Mouse (Mus musculus): ENCODE data around the gene Ckmt2. TPM values are rescaled to one million over a fixed set of nuclear protein-coding genes. Genes with fewer than 3 reads are reported as not detected.

Ckmt2 gene
- polyA plus RNA-seq, 1 experiment from 2014 or later = not detected

- ATAC-seq (ENCODE audit: low read depth) = no peak
- Histone ChIP-seq H3K9me3 (ENCODE audit: control insufficient read depth, low read length) (no peaks in the 10 kb centered on the region), H3K27me3 (ENCODE audit: control insufficient read depth, insufficient read depth, low read length) (no peaks in the 10 kb centered on the region), H3K4me1 (ENCODE audit: control insufficient read depth, insufficient read depth, low read length) (no peaks in the 10 kb centered on the region), H3K9ac (replicated peaks; ENCODE audit: low read depth, low read length) (no peak overlapping the region), H3K27ac (ENCODE audit: low read depth, low read length) (no peak overlapping the region), H3K36me3 (ENCODE audit: control insufficient read depth, insufficient read depth, low read length) (no peaks in the 10 kb centered on the region), H3K4me2 (ENCODE audit: low read depth, low read length) (no peak overlapping the region), H3K4me3 (ENCODE audit: low read depth, low read length) (no peak overlapping the region)
- WGBS = 87% methylated on average over 3 of the region's 3 CpGs
Measured at GRCm38 (mm10) chr13:91877996-91878395, 1.3 kb upstream of the Ckmt2 start.

DNA sequence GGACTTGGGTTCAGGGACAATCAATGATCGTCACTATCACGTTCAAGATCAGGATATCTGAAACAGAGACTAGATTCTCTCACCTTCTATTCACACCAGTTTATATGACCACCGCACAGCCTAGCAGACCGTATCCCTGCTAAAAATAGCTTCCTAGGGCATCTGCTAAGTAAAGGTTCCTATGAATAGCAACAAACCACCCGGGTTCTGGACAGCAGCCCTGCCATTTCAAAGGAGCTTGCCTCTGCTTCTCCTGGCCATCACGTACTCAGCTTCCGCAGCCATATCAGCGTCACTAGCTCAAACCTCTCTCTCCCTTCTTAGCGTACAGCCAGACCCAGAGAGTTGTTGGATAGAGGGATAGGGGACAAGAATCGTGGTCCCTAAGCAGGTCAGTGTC, 665 bp upstream of the Ckmt2 start:
- no peaks in the 10 kb centered on the region for H3K36me3 ChIP-seq (ENCODE audit: control insufficient read depth, insufficient read depth, low read length)
- no peaks in the 10 kb centered on the region for H3K27me3 ChIP-seq (ENCODE audit: control insufficient read depth, insufficient read depth, low read length)
- no peak overlapping the region for H3K4me2 ChIP-seq (ENCODE audit: low read depth, low read length)
- H3K9ac ChIP-seq (replicated peaks; ENCODE audit: low read depth, low read length) = no peak overlapping the region
- no peak overlapping the region for H3K4me3 ChIP-seq (ENCODE audit: low read depth, low read length)
- H3K9me3 ChIP-seq (ENCODE audit: control insufficient read depth, low read length) = no peaks in the 10 kb centered on the region
- H3K27ac ChIP-seq (ENCODE audit: low read depth, low read length) = no peak overlapping the region
- ATAC-seq (ENCODE audit: low read depth) = no peak
- WGBS = 87% methylated on average over 10 of the region's 10 CpGs
- H3K4me1 ChIP-seq (ENCODE audit: control insufficient read depth, insufficient read depth, low read length) = no peaks in the 10 kb centered on the region

DNA sequence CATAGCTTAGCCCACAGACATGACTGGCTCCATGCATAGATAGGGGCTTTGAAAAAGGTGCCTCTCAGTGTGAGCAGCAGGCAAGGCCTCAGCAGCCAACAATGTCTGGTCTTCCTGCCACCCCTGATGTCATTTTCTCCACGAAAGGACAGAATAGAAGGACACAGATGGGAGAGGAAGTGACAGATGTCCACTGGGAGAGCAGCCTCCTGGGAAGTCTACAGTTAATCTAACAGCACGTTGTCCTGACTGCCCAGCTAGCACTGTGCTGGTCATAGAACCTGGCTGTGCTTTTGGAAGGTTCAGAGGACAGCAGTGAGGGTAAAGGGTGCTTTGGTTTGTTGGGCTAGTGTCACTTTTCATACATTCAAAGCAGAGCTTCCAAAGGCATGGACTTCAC, 1.1 kb downstream of the Ckmt2 start:
- H3K36me3 ChIP-seq (ENCODE audit: control insufficient read depth, insufficient read depth, low read length) = no peaks in the 10 kb centered on the region
- ATAC-seq (ENCODE audit: low read depth) = no peak
- WGBS = 51% methylated on average over 2 of the region's 2 CpGs

DNA sequence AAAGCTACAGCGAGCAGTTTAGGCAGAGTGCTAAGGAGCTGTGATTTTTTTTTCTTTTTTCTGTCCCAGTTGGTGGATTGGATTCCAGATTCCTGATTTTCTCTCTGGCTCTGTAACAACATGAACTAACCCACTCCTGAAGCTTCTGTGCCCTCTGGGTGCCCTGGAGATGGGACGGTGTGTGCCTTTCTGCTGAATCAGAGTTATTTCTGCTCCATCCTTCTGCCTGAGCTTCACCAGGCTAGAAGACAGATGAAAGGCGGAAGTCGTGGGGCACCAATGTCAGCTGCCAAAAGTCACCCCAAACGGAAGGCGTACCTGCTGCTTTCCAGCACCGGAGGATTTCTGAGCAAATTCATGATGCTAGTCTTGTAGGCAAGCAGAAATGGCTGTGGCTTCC, 2.1 kb downstream of the Ckmt2 start:
- ATAC-seq (ENCODE audit: low read depth) = no peak
- no peaks in the 10 kb centered on the region for H3K27me3 ChIP-seq (ENCODE audit: control insufficient read depth, insufficient read depth, low read length)
- no peaks in the 10 kb centered on the region for H3K4me1 ChIP-seq (ENCODE audit: control insufficient read depth, insufficient read depth, low read length)
- 91% methylated on average over 7 of the region's 7 CpGs for WGBS
- H3K36me3 ChIP-seq (ENCODE audit: control insufficient read depth, insufficient read depth, low read length) = no peaks in the 10 kb centered on the region
- no peak overlapping the region for H3K27ac ChIP-seq (ENCODE audit: low read depth, low read length)
- no peaks in the 10 kb centered on the region for H3K9me3 ChIP-seq (ENCODE audit: control insufficient read depth, low read length)
- H3K9ac ChIP-seq (replicated peaks; ENCODE audit: low read depth, low read length) = no peak overlapping the region
- no peak overlapping the region for H3K4me2 ChIP-seq (ENCODE audit: low read depth, low read length)
- H3K4me3 ChIP-seq (ENCODE audit: low read depth, low read length) = no peak overlapping the region

More for the DNA sequence above, 1.1 kb downstream of the Ckmt2 start:
- H3K4me1 ChIP-seq (ENCODE audit: control insufficient read depth, insufficient read depth, low read length) = no peaks in the 10 kb centered on the region
- no peak overlapping the region for H3K4me3 ChIP-seq (ENCODE audit: low read depth, low read length)
- no peak overlapping the region for H3K4me2 ChIP-seq (ENCODE audit: low read depth, low read length)
- H3K9me3 ChIP-seq (ENCODE audit: control insufficient read depth, low read length) = no peaks in the 10 kb centered on the region
- no peaks in the 10 kb centered on the region for H3K27me3 ChIP-seq (ENCODE audit: control insufficient read depth, insufficient read depth, low read length)
- no peak overlapping the region for H3K27ac ChIP-seq (ENCODE audit: low read depth, low read length)
- no peak overlapping the region for H3K9ac ChIP-seq (replicated peaks; ENCODE audit: low read depth, low read length)

GRCm38 (mm10) chr13:91873734-91874329, 2.9 kb downstream of the Ckmt2 start:
- H3K27ac ChIP-seq (ENCODE audit: low read depth, low read length) = no peak overlapping the region
- H3K9ac ChIP-seq (replicated peaks; ENCODE audit: low read depth, low read length) = no peak overlapping the region
- ATAC-seq (ENCODE audit: low read depth) = no peak
- no peaks in the 10 kb centered on the region for H3K4me1 ChIP-seq (ENCODE audit: control insufficient read depth, insufficient read depth, low read length)
- WGBS = 82% methylated on average over 7 of the region's 7 CpGs
- no peaks in the 10 kb centered on the region for H3K36me3 ChIP-seq (ENCODE audit: control insufficient read depth, insufficient read depth, low read length)
- no peaks in the 10 kb centered on the region for H3K27me3 ChIP-seq (ENCODE audit: control insufficient read depth, insufficient read depth, low read length)
- H3K4me2 ChIP-seq (ENCODE audit: low read depth, low read length) = no peak overlapping the region
- H3K9me3 ChIP-seq (ENCODE audit: control insufficient read depth, low read length) = no peaks in the 10 kb centered on the region
- no peak overlapping the region for H3K4me3 ChIP-seq (ENCODE audit: low read depth, low read length)

DNA sequence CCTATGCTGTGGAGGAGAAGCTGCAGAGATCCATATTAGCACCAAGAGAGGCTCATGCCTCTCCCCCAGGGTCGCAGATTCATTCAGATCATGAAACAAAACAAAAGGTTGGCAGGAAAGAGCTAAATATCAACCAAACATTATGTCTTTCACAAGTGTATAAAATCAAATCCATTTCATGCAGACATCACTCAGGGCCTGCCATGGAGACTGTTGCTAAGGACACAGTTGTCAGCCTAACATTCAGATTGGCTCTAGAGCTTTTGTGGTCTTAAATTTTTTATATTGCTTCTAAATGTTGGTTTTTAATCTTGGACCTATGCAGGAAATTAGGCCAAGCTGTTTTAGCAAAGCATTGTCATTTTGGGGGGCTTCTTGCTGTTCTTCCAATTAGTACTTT, 8.1 kb downstream of the Ckmt2 start:
- ATAC-seq (ENCODE audit: low read depth) = no peak
- Histone ChIP-seq H3K4me3 (ENCODE audit: low read depth, low read length) (no peak overlapping the region), H3K9ac (replicated peaks; ENCODE audit: low read depth, low read length) (no peak overlapping the region), H3K36me3 (ENCODE audit: control insufficient read depth, insufficient read depth, low read length) (no peaks in the 10 kb centered on the region), H3K4me1 (ENCODE audit: control insufficient read depth, insufficient read depth, low read length) (no peaks in the 10 kb centered on the region), H3K9me3 (ENCODE audit: control insufficient read depth, low read length) (no peaks in the 10 kb centered on the region), H3K4me2 (ENCODE audit: low read depth, low read length) (no peak overlapping the region), H3K27ac (ENCODE audit: low read depth, low read length) (no peak overlapping the region), H3K27me3 (ENCODE audit: control insufficient read depth, insufficient read depth, low read length) (no peaks in the 10 kb centered on the region)
- WGBS = 96% methylated on average over 1 of the region's 1 CpGs

DNA sequence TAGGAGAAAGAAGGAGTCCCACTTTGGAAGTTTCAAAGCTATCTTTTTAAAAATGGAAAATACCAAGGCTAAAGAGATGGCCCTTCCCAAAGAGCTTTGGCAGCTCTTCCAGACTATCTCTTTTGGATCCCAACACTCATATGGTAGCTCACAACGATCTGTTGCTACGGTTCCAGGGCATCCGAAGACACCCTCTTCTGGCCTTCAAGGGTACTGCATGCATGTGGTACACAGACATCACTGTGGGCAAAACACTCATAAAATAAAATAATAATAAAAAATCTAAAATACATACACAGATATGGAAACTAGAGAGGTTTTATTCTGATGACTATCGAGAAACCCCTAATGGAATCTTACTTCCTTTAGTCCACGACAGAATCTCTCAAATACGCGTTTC, 17.9 kb downstream of the Ckmt2 start:
- 0 out of 2 replicates have a peak, but pooled peaks cover 2% of the 10 kb centered on the region for H3K4me1 ChIP-seq (ENCODE audit: control insufficient read depth, insufficient read depth, low read length)
- H3K27me3 ChIP-seq (ENCODE audit: control insufficient read depth, insufficient read depth, low read length) = no peaks in the 10 kb centered on the region
- WGBS = 77% methylated on average over 7 of the region's 7 CpGs
- H3K4me3 ChIP-seq (ENCODE audit: low read depth, low read length) = no peak overlapping the region
- H3K9ac ChIP-seq (replicated peaks; ENCODE audit: low read depth, low read length) = no peak overlapping the region
- H3K27ac ChIP-seq (ENCODE audit: low read depth, low read length) = no peak overlapping the region
- no peaks in the 10 kb centered on the region for H3K36me3 ChIP-seq (ENCODE audit: control insufficient read depth, insufficient read depth, low read length)
- no peak overlapping the region for H3K4me2 ChIP-seq (ENCODE audit: low read depth, low read length)
- ATAC-seq (ENCODE audit: low read depth) = peak; percentile 44; the same call in 1 of the 2 replicates
- no peaks in the 10 kb centered on the region for H3K9me3 ChIP-seq (ENCODE audit: control insufficient read depth, low read length)

- ATAC-seq (ENCODE audit: low read depth) = no peak
- Histone ChIP-seq H3K9ac (replicated peaks; ENCODE audit: low read depth, low read length) (no peak overlapping the region), H3K4me1 (ENCODE audit: control insufficient read depth, insufficient read depth, low read length) (0 out of 2 replicates have a peak, but pooled peaks cover 2% of the 10 kb centered on the region), H3K4me2 (ENCODE audit: low read depth, low read length) (no peak overlapping the region), H3K9me3 (ENCODE audit: control insufficient read depth, low read length) (no peaks in the 10 kb centered on the region), H3K27me3 (ENCODE audit: control insufficient read depth, insufficient read depth, low read length) (no peaks in the 10 kb centered on the region), H3K4me3 (ENCODE audit: low read depth, low read length) (no peak overlapping the region), H3K36me3 (ENCODE audit: control insufficient read depth, insufficient read depth, low read length) (no peaks in the 10 kb centered on the region), H3K27ac (ENCODE audit: low read depth, low read length) (no peak overlapping the region)
- WGBS = 71% methylated on average over 8 of the region's 8 CpGs
Measured at GRCm38 (mm10) chr13:91857427-91857826, 19.3 kb downstream of the Ckmt2 start.

GRCm38 (mm10) chr13:91854412-91854811, 22.3 kb downstream of the Ckmt2 start:
- Histone ChIP-seq H3K4me2 (ENCODE audit: low read depth, low read length) (no peak overlapping the region), H3K4me3 (ENCODE audit: low read depth, low read length) (no peak overlapping the region), H3K27me3 (ENCODE audit: control insufficient read depth, insufficient read depth, low read length) (no peaks in the 10 kb centered on the region), H3K27ac (ENCODE audit: low read depth, low read length) (no peak overlapping the region), H3K9me3 (ENCODE audit: control insufficient read depth, low read length) (no peaks in the 10 kb centered on the region), H3K9ac (replicated peaks; ENCODE audit: low read depth, low read length) (no peak overlapping the region), H3K36me3 (ENCODE audit: control insufficient read depth, insufficient read depth, low read length) (no peaks in the 10 kb centered on the region), H3K4me1 (ENCODE audit: control insufficient read depth, insufficient read depth, low read length) (no peaks in the 10 kb centered on the region)
- ATAC-seq (ENCODE audit: low read depth) = no peak
- 82% methylated on average over 3 of the region's 3 CpGs for WGBS

Measured in neural tube, embryonic 14.5 days (tissue).